Mouse (Mus musculus) stomach, embryonic 16.5 days (tissue): ENCODE measurements around the gene Mrps33. TPM values are rescaled to one million over a fixed set of nuclear protein-coding genes. Genes with fewer than 3 reads are reported as not detected.

ENCODE experiments used
- ATAC-seq: fragments of 200-750 bp; cut with Nextera tagmentation; 2 replicates; pipeline ENCODE4 v1.8.0; 2017; ENCODE audit warnings: moderate number of reproducible peaks, moderate TSS enrichment; ENCODE audit not compliant: insufficient read depth, low FRiP score
- H3K27ac ChIP-seq: fragments of 300-500 bp; sonication (generic); 2 replicates; pipeline ENCODE4 v1.5.1; 2014; ENCODE audit warnings: low read length
- H3K27me3 ChIP-seq: fragments of 300-500 bp; sonication (generic); 2 replicates; pipeline ENCODE4 v1.6.1; 2014; ENCODE audit warnings: low read length, control low read depth, mixed read lengths; ENCODE audit not compliant: control insufficient read depth, insufficient read depth
- H3K36me3 ChIP-seq: fragments of 300-500 bp; sonication (generic); 2 replicates; pipeline ENCODE4 v1.6.1; 2014; ENCODE audit warnings: low read length; ENCODE audit not compliant: control insufficient read depth, insufficient read depth
- H3K4me1 ChIP-seq: fragments of 300-500 bp; sonication (generic); 2 replicates; pipeline ENCODE4 v1.6.1; 2014; ENCODE audit warnings: low read length, control low read depth, mixed read lengths; ENCODE audit not compliant: control insufficient read depth, insufficient read depth
- H3K4me2 ChIP-seq: fragments of 300-500 bp; sonication (generic); 2 replicates; pipeline ENCODE4 v1.6.1; 2014; ENCODE audit warnings: low read depth, low read length, mixed read lengths
- H3K4me3 ChIP-seq: fragments of 300-500 bp; sonication (generic); replicated peaks from 2 replicates; pipeline ENCODE4 v1.5.1; 2014; ENCODE audit warnings: mild to moderate bottlenecking, low read length
- H3K9ac ChIP-seq: fragments of 300-500 bp; sonication (generic); 2 replicates; pipeline ENCODE4 v1.6.1; 2014; ENCODE audit warnings: low read length
- H3K9me3 ChIP-seq: fragments of 300-500 bp; sonication (generic); replicated peaks from 2 replicates; pipeline ENCODE4 v1.6.1; 2016; ENCODE audit warnings: low read length, control low read depth; ENCODE audit not compliant: control insufficient read depth
- WGBS: fragments of 180-500 bp; shearing (Covaris S2); extraction: QIAGEN DNeasy Blood & Tissue Kit; methylation state at CpG from one replicate; pipeline ENCODE4 v1.1.7; 2014; 5-methylcytosine and 5-hydroxymethylcytosine counted together
- polyA plus RNA-seq: library from polyadenylated mRNA; unstranded; fragments of >200 nt; fragmentation: Nextera tagmentation; extraction: Ambion mirVana; gene quantifications from 2 replicates; pipeline ENCODE4 v1.2.1, GENCODE M21; 2015

Mrps33 gene
- polyA plus RNA-seq, 1 experiment from 2014 or later, result 162 TPM

GRCm38 (mm10) chr6:39783521-39783920, 27.3 kb downstream of the Mrps33 start:
- 69% methylated on average over 7 of the region's 7 CpGs for WGBS
- Histone ChIP-seq H3K4me2 (no peak overlapping the region), H3K9ac (no peak overlapping the region), H3K4me3 (no peak overlapping the region), H3K27me3 (no peaks in the 10 kb centered on the region), H3K27ac (no peak overlapping the region), H3K36me3 (no peaks in the 10 kb centered on the region), H3K4me1 (peaks cover 16% of the 10 kb centered on the region), H3K9me3 (no peaks in the 10 kb centered on the region)
- ATAC-seq, result no peak

- H3K9me3 ChIP-seq, result no peaks in the 10 kb centered on the region
- H3K4me3 ChIP-seq, result no peak overlapping the region
- H3K4me2 ChIP-seq, result no peak overlapping the region
- H3K36me3 ChIP-seq, result no peaks in the 10 kb centered on the region
- no peak overlapping the region for H3K9ac ChIP-seq
- peaks cover 16% of the 10 kb centered on the region for H3K4me1 ChIP-seq
- H3K27me3 ChIP-seq, result no peaks in the 10 kb centered on the region
- no peak for ATAC-seq
- 41% methylated on average over 3 of the region's 3 CpGs for WGBS
- H3K27ac ChIP-seq, result peak overlapping the region; percentile 78; the same call in 1 of the 2 replicates
These were observed 28.2 kb downstream of the Mrps33 start for GRCm38 (mm10) chr6:39782618-39783017.

DNA sequence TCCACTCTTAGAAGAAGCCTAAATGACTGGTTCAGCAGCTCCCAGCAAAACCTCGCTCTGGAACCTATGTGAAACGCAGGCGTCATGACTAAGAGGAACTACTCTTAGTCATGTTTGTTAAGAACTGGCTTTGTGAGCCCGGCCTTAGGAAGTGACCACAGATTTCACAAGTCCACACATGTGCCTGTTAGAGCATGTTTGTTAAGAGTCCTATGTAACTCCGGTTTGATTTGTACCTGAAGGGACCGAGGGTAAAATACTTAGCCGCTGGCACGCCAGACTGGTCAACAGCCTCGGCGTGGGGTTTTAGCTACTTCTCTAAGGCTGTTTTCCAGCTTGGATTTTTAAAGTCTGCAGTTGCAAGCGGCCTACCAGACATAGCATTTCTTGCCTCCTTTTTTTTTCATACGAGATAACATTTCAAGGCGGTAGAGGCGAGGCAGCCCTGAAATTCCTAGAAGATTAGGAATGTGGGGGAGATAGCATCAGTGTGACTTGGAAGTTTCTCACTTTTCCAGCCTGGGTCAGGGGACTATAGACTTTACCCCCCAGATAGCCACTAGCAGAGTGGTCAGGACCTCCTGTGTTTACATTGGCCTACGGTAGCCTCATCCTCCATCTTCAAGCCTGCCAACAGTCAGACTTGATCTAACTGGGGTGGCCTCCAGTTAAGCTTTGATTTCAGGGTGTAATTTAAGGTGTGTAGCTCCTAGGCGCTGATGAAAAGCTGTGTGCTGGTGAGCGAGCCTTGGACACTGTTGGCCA, 28.8 kb downstream of the Mrps33 start:
- Histone ChIP-seq H3K27ac (peak overlapping the region; percentile 78), H3K4me3 (peak overlapping the region; percentile 30)
- WGBS, result 43% methylated on average over 17 of the region's 17 CpGs

GRCm38 (mm10) chr6:39780857-39781666, 29.7 kb downstream of the Mrps33 start:
- peak overlapping the region; percentile 57 for H3K9ac ChIP-seq
- 7% methylated on average over 18 of the region's 18 CpGs for WGBS
- peak; percentile 52; the same call in 1 of the 2 replicates for ATAC-seq
- H3K9me3 ChIP-seq, result no peaks in the 10 kb centered on the region
- peaks cover 16% of the 10 kb centered on the region for H3K4me1 ChIP-seq
- H3K27ac ChIP-seq, result peak overlapping the region; percentile 78
- H3K36me3 ChIP-seq, result no peaks in the 10 kb centered on the region
- peak overlapping the region; percentile 58 for H3K4me2 ChIP-seq
- no peaks in the 10 kb centered on the region for H3K27me3 ChIP-seq
- peak overlapping the region; percentile 30 for H3K4me3 ChIP-seq

More for the DNA sequence above, 28.8 kb downstream of the Mrps33 start:
- Histone ChIP-seq H3K27me3 (no peaks in the 10 kb centered on the region), H3K4me1 (peaks cover 16% of the 10 kb centered on the region), H3K36me3 (no peaks in the 10 kb centered on the region), H3K9me3 (no peaks in the 10 kb centered on the region), H3K4me2 (peak overlapping the region; percentile 58), H3K9ac (0 out of 2 replicates have a peak overlapping the region, but pooled peaks have one; percentile 7)
- ATAC-seq, result peak; percentile 43

GRCm38 (mm10) chr6:39778506-39778905, 32.3 kb downstream of the Mrps33 start:
- Histone ChIP-seq H3K4me1 (peaks cover 16% of the 10 kb centered on the region), H3K4me2 (no peak overlapping the region), H3K27ac (no peak overlapping the region), H3K9me3 (no peaks in the 10 kb centered on the region), H3K9ac (no peak overlapping the region), H3K4me3 (no peak overlapping the region), H3K27me3 (no peaks in the 10 kb centered on the region), H3K36me3 (no peaks in the 10 kb centered on the region)
- 74% methylated on average over 1 of the region's 1 CpGs for WGBS
- ATAC-seq, result no peak

DNA sequence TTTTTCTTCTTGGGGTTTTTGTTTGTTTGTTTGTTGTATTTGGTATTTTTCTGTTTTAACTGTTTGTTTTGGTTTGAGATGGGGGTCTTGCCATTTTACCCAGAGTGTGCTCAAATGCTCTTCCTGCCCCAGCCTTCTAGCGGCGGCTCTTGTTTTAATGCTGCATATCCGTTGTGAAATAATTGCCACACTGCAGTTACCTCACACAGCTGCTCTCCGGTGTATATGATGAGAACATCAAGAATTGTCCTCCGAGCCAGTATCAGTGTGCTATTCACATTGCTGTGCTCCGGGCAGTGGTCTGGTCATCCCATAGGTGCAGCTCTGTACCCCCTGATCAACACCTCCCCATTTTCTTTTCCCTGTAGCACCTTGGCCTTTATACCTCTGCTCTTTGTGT, 34.5 kb downstream of the Mrps33 start:
- WGBS, result 89% methylated on average over 6 of the region's 6 CpGs
- no peak overlapping the region for H3K27ac ChIP-seq
- H3K4me2 ChIP-seq, result no peak overlapping the region
- no peak overlapping the region for H3K9ac ChIP-seq
- H3K36me3 ChIP-seq, result no peaks in the 10 kb centered on the region
- H3K4me3 ChIP-seq, result no peak overlapping the region
- ATAC-seq, result no peak
- H3K9me3 ChIP-seq, result no peaks in the 10 kb centered on the region
- no peaks in the 10 kb centered on the region for H3K27me3 ChIP-seq
- peaks cover 10% of the 10 kb centered on the region for H3K4me1 ChIP-seq

GRCm38 (mm10) chr6:39775029-39775428, 35.8 kb downstream of the Mrps33 start:
- Histone ChIP-seq H3K36me3 (no peaks in the 10 kb centered on the region), H3K4me1 (peaks cover 5% of the 10 kb centered on the region), H3K4me2 (no peak overlapping the region), H3K27ac (no peak overlapping the region), H3K4me3 (no peak overlapping the region), H3K9ac (no peak overlapping the region), H3K9me3 (no peaks in the 10 kb centered on the region), H3K27me3 (no peaks in the 10 kb centered on the region)
- no peak for ATAC-seq
- 73% methylated on average over 9 of the region's 9 CpGs for WGBS

- 91% methylated on average over 2 of the region's 2 CpGs for WGBS
- no peak for ATAC-seq
- H3K4me2 ChIP-seq, result no peak overlapping the region
- no peak overlapping the region for H3K27ac ChIP-seq
- H3K9me3 ChIP-seq, result no peaks in the 10 kb centered on the region
- no peak overlapping the region for H3K4me3 ChIP-seq
- no peak overlapping the region for H3K9ac ChIP-seq
- H3K36me3 ChIP-seq, result no peaks in the 10 kb centered on the region
- H3K4me1 ChIP-seq, result no peaks in the 10 kb centered on the region
- no peaks in the 10 kb centered on the region for H3K27me3 ChIP-seq
These were observed 53.6 kb downstream of the Mrps33 start for GRCm38 (mm10) chr6:39757229-39757628.
